Mouse (Mus musculus): ENCODE measurements around the gene Mgrn1. TPM values are rescaled to one million over a fixed set of nuclear protein-coding genes. Genes with fewer than 3 reads are reported as not detected.

The Mgrn1 gene
- polyA plus RNA-seq (2015; fragmentation: Illumina TruSeq; extraction: RNeasy Lipid Tissue Mini Kit (QIAGEN cat#74804); ENCODE audit: insufficient read depth, low read depth, low replicate concordance), result 15.2 TPM

DNA sequence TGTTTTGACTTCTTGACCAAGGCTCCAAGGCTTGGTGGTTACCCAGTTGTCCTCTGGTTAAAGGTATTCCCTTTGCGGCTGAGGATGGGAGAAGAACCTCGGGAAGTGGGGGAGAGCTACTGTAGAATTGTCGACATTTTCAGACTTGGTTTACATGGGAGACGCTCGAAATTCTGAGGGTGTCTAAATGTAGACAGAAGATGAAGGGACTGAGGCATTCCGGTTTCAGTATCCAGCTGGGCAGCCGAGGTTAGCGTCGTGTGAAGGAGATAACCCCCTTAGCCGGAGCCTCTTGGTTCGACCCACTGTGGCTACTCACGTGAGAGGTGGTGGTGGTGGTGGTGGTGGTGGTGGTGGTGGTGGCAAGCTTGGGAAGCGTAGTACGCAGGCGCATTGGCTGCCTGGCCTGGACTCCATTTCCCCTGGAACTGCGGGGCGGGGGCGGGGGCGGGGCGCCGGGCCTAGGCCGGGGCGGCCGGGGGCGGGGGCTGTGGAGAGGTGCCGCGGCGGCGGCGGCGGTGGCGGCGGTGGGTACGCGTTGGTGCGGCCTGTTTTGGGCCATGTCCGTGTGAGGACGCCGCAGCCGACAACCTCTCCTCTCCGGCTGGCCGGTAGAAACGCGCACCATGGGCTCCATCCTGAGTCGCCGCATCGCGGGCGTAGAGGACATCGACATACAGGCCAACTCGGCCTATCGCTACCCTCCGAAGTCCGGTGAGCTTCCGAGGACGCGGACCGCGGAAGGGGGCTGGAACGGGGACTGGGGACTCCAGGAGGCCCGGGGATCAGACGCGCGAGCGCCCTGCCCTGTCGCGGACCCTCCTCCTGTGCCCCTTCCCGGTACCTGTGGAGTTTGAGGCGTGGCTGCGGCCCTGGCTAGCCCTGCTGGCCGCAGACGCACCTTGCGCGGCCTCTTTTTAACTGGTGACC lies at the start of gene Mgrn1:
Gene Mgrn1, plus strand, starts transcription at position 490 of the 930 bp plus-strand sequence.

DNA sequence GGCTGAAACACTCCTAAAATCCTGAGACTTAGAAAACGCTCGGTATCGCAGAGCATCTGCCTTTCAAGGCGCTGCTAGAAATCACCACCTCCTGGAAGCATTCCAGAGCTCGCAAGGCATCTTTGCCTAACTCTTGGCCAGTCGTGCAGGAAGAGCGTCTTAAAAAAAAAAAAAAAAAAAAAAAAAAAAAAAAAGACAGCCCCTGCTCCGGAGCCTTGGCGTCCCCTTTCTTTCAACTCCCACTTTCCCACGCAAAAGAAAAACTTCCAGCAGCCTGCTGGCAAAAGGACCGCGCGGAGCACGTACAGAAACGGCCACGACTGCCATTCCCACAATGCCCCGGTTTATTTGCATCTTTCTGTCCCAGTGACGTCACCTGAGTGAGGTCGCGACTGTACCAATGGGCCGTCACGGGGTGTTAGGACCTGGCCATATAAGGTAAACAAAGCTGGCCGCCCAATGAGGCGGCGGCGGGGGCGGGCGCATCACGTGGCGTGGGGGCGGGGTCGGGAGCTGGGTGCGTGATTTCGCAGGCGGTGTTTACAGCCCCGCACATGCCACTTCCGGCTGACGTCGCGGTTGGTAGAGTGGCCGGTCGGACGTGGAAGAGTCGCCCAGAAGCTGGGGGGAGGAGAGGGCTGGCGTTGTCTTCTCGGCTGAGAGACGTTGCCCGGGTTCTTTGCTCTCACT lies 5.8 kb upstream of the Mgrn1 start, which contains the start of gene Ubald1:
Gene Ubald1, minus strand, starts transcription at position 180 of the 690 bp plus-strand sequence.

GRCm38 (mm10) chr16:4938461-4938860 lies 52.4 kb downstream of the Mgrn1 start, which contains the start of gene Nudt16l1:
Gene Nudt16l1, plus strand, starts transcription at chr16:4938761.

DNA sequence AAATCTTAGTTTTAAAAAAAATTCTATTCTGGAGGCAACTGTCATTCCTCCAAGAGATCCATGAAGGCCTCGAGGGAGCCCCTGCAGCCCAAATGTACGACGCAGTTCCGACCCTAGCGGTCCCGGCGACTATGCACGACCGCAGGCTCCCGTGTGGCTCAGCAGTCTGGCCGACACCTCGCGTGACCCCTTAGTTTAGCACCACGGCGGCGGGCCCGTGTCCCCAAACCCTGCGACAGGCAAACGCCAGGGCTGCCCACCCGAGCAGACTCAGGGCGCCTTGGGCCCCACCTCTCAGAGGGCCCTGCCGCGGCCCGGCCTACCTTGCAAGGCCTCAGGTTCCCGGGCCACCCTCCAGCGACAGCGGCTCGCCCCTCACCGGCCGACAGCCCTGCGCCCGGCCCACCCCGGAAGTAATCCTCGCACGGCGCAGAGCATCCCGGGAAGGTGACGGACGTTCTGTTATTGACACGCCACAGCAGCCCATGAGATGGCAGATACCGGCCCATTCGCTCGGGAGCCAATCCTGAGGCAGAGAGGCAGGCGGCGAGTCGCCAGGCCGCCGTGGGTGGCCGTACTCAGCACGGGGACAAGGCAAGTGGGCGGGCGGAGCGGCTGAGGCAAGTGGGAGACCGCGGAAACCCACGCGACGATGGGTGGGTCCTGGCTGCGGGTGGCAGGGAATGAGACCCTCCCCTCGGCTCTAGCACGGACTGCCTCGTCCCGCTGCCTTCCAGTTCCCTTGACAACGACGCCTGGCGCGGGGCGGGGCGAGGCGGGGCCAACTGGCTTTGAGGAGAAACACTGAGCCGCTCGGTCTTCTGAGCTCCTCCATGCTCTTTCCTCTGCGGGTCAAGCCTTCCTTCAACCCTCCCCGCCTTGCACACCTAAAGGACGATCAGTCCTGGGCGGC lies 78.0 kb downstream of the Mgrn1 start, which contains the start of gene Anks3:
Gene Anks3, minus strand, starts transcription at position 409 of the 913 bp plus-strand sequence.

Other genes starting within 250 kb of the Mgrn1 start
- gene Vasn, start 246.3 kb upstream of the Mgrn1 start, polyA plus RNA-seq (2015; fragmentation: Illumina TruSeq; extraction: RNeasy Lipid Tissue Mini Kit (QIAGEN cat#74804); ENCODE audit: insufficient read depth, low read depth, low replicate concordance), result 8.0 TPM
- gene Dnaja3, start 246.3 kb upstream of the Mgrn1 start, polyA plus RNA-seq (2015; fragmentation: Illumina TruSeq; extraction: RNeasy Lipid Tissue Mini Kit (QIAGEN cat#74804); ENCODE audit: insufficient read depth, low read depth, low replicate concordance), result 9.1 TPM
- gene Coro7, start 206.5 kb upstream of the Mgrn1 start, polyA plus RNA-seq (2015; fragmentation: Illumina TruSeq; extraction: RNeasy Lipid Tissue Mini Kit (QIAGEN cat#74804); ENCODE audit: insufficient read depth, low read depth, low replicate concordance), result 10.4 TPM
- 1.5 TPM for gene Nmral1, start 166.9 kb upstream of the Mgrn1 start, polyA plus RNA-seq (2015; fragmentation: Illumina TruSeq; extraction: RNeasy Lipid Tissue Mini Kit (QIAGEN cat#74804); ENCODE audit: insufficient read depth, low read depth, low replicate concordance)
- gene Hmox2, start 159.9 kb upstream of the Mgrn1 start, polyA plus RNA-seq (2015; fragmentation: Illumina TruSeq; extraction: RNeasy Lipid Tissue Mini Kit (QIAGEN cat#74804); ENCODE audit: insufficient read depth, low read depth, low replicate concordance), result 12.4 TPM
- 13.3 TPM for gene Cdip1, start 96.0 kb upstream of the Mgrn1 start, polyA plus RNA-seq (2015; fragmentation: Illumina TruSeq; extraction: RNeasy Lipid Tissue Mini Kit (QIAGEN cat#74804); ENCODE audit: insufficient read depth, low read depth, low replicate concordance)
- gene 4930562C15Rik, start 50.8 kb upstream of the Mgrn1 start, polyA plus RNA-seq (2015; fragmentation: Illumina TruSeq; extraction: RNeasy Lipid Tissue Mini Kit (QIAGEN cat#74804); ENCODE audit: insufficient read depth, low read depth, low replicate concordance), result not detected
- gene Ubald1, start 5.9 kb upstream of the Mgrn1 start, polyA plus RNA-seq (2015; fragmentation: Illumina TruSeq; extraction: RNeasy Lipid Tissue Mini Kit (QIAGEN cat#74804); ENCODE audit: insufficient read depth, low read depth, low replicate concordance), result 19.3 TPM
- gene Nudt16l1, start 52.5 kb downstream of the Mgrn1 start, polyA plus RNA-seq (2015; fragmentation: Illumina TruSeq; extraction: RNeasy Lipid Tissue Mini Kit (QIAGEN cat#74804); ENCODE audit: insufficient read depth, low read depth, low replicate concordance), result 12.1 TPM
- 18.0 TPM for gene Anks3, start 78.0 kb downstream of the Mgrn1 start, polyA plus RNA-seq (2015; fragmentation: Illumina TruSeq; extraction: RNeasy Lipid Tissue Mini Kit (QIAGEN cat#74804); ENCODE audit: insufficient read depth, low read depth, low replicate concordance)
- gene Sept12, start 111.6 kb downstream of the Mgrn1 start, polyA plus RNA-seq (2015; fragmentation: Illumina TruSeq; extraction: RNeasy Lipid Tissue Mini Kit (QIAGEN cat#74804); ENCODE audit: insufficient read depth, low read depth, low replicate concordance), result not detected
- 14.3 TPM for gene Smim22, start 121.0 kb downstream of the Mgrn1 start, polyA plus RNA-seq (2015; fragmentation: Illumina TruSeq; extraction: RNeasy Lipid Tissue Mini Kit (QIAGEN cat#74804); ENCODE audit: insufficient read depth, low read depth, low replicate concordance)
- 16.7 TPM for gene Rogdi, start 127.3 kb downstream of the Mgrn1 start, polyA plus RNA-seq (2015; fragmentation: Illumina TruSeq; extraction: RNeasy Lipid Tissue Mini Kit (QIAGEN cat#74804); ENCODE audit: insufficient read depth, low read depth, low replicate concordance)
- gene Glyr1, start 163.6 kb downstream of the Mgrn1 start, polyA plus RNA-seq (2015; fragmentation: Illumina TruSeq; extraction: RNeasy Lipid Tissue Mini Kit (QIAGEN cat#74804); ENCODE audit: insufficient read depth, low read depth, low replicate concordance), result 27.2 TPM
- gene Ubn1, start 163.8 kb downstream of the Mgrn1 start, polyA plus RNA-seq (2015; fragmentation: Illumina TruSeq; extraction: RNeasy Lipid Tissue Mini Kit (QIAGEN cat#74804); ENCODE audit: insufficient read depth, low read depth, low replicate concordance), result 13.5 TPM
- 4.2 TPM for gene Ppl, start 246.2 kb downstream of the Mgrn1 start, polyA plus RNA-seq (2015; fragmentation: Illumina TruSeq; extraction: RNeasy Lipid Tissue Mini Kit (QIAGEN cat#74804); ENCODE audit: insufficient read depth, low read depth, low replicate concordance)

All from pancreas, adult 10 weeks (tissue).